Mouse (Mus musculus): ENCODE results near the gene Tbl1xr1.

Gene Tbl1xr1

GRCm38 (mm10) chr3:22076561-22076935 lies at the start of gene Tbl1xr1:
Tbl1xr1 (plus strand) TSS chr3:22076652.
- DNase-seq (ENCODE audit: low spot score): peak; percentile 92

GRCm38 (mm10) chr3:22038004-22038403 lies 38.4 kb upstream of the Tbl1xr1 start:
- no peak for DNase-seq (ENCODE audit: low spot score)

DNA sequence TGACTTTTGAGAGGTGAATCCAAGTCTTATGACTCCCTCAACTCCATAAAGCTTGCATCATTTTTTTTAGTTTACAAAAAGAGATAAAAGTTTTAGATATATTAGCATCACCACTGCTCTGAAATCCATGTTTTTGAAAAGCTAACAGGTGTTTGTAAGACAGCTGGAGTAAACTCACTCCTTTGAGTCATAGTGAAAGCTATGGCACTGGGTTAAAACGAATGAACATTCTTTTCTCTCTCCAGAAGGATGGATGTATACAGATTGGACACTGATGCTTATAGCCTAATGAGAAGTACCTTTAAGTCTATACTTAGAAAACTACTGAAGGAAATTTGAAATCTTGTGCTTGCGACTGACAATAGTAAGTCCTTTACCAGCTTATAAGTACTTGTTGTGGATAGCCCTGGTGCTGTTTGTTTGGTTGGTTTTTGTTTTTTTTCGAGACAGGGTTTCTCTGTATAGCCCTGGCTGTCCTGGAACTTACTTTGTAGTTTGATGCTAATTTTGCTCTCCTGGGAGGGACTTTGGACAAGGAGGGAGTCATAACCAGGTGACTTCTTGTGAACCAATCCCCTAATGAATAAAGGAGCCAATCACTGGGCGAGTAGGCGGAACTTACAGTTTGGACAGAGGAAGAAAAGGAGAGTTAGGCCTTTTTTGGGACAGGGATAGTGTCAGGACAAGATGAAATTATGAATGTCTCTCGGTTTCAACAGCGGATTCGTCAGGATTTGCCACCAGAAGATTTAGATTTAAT lies 37.2 kb upstream of the Tbl1xr1 start:
- no peak for DNase-seq (ENCODE audit: low spot score)

DNA sequence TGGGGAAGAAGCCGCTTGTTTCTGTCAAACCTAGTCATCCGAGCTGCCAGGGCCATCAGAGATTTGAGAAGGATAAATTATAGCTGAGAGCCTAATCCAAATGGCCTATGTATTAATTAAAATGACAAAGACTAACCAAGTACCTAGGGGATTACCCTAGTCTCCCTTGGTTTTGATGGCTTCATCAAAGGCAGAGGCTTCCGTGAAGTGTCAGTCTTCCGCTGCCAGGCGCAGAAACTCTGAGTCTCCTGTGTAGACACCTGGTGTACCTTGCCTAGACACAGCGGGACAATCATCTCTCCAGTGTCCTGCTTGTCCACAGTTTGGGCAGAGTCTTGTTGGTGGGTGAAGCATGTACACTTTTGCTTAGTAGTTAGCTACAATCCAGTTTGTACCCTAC lies 35.8 kb upstream of the Tbl1xr1 start:
- DNase-seq (ENCODE audit: low spot score): no peak

GRCm38 (mm10) chr3:22047203-22047602 lies 29.2 kb upstream of the Tbl1xr1 start:
- DNase-seq (ENCODE audit: low spot score): no peak

DNA sequence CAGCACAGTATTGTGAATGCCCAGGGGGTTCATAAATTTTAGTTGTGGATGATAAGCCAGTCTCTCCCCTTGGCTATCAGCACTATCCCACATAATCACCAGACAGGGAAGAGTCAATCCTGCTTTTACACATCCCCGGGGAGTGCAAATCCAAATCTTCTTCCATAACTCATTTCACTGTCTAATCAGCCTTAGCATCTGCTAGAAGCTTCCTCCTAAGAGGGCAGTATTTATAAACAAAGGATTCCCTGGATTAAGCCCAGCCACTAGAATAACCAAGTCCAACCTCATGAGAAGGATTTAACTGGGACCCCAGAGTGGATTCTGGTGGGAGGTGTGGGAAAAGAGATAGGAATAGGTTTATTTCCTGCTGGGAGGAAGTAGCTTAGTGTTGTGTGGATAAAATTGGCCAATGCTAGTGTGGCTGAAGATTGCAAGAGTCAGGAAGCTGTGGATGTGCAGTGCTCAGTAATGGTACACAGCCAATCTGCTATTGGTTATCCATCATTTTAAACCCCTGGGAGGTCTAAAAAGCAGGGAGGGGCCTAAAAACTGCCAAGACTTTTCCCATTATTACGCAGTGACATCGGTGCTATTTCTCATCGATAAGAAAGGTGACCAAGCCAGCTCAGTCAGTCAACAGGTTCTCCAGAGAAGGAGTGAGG lies 19.7 kb upstream of the Tbl1xr1 start:
- DNase-seq (ENCODE audit: low spot score): no peak

DNA sequence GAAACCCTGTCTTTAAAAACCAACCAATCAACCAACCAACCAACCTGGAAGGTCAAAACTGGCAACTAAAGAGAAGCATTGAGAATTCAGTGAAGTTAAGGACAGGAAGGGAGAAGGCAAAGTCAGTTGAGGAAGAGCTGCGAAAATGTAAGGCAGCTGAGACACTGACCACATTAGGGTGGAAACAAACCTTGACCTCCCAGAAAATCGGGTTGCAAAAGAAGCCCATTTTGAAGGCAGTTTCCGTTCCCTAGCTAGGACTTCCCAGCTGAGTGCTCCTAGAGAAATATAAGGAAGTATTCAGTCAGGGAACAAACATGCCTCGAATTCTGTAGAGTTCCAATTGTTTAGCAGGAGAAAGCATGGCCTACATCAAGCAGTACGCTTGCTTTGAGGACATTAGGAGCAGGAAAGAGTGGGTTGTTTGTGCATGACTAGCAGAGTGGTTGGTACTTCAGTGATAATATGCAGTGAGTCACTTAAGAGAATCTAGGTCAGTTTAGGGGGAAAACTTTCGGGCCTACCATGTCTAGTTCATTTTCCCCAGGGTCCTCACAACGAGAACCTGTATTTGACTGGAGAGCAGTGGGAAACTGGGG lies 18.1 kb upstream of the Tbl1xr1 start:
- DNase-seq (ENCODE audit: low spot score): no peak

GRCm38 (mm10) chr3:22061163-22061562 lies 15.3 kb upstream of the Tbl1xr1 start:
- DNase-seq (ENCODE audit: low spot score): no peak

DNA sequence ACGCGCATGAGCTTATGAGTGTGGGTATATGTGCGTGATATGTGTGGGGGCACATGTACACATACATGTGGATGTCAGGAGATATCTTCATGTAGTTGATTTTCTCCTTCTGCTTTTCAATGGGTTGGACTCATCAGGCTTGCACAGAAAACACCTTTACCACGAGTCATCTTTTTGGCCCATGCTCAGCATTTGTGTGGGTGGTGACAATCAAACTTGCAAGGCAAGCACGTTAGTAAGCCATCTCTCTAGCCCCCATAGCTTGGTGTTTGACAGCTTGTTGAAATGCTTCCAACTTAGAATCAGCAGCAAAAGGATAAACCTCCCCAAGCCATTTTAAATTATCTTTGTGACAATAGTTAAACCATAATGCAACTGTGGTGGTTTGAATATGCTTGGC lies 7.8 kb upstream of the Tbl1xr1 start:
- no peak for DNase-seq (ENCODE audit: low spot score)

GRCm38 (mm10) chr3:22073916-22074315 lies 2.5 kb upstream of the Tbl1xr1 start:
- no peak for DNase-seq (ENCODE audit: low spot score)

- DNase-seq (ENCODE audit: low spot score): peak; percentile 59
Observed at GRCm38 (mm10) chr3:22074591-22075294, 1.7 kb upstream of the Tbl1xr1 start.

DNA sequence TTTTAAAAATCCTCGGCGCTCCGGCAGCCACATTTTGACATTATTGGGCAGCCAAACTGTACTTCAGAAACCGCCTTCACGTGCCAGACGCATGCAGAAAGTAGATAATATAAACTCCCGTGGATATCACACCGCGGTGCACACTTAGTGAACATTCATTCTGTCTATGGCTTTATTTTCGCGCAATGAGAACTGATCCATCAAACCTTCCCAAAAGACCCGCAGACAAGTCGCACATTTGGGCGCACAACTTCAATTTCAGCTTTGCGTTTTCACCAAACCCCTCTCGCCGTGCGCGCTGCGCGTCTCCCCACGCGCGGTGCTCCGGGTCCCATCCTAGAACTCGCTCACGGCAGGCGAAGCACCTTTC lies 950 bp upstream of the Tbl1xr1 start:
- peak; percentile 49 for DNase-seq (ENCODE audit: low spot score)

DNA sequence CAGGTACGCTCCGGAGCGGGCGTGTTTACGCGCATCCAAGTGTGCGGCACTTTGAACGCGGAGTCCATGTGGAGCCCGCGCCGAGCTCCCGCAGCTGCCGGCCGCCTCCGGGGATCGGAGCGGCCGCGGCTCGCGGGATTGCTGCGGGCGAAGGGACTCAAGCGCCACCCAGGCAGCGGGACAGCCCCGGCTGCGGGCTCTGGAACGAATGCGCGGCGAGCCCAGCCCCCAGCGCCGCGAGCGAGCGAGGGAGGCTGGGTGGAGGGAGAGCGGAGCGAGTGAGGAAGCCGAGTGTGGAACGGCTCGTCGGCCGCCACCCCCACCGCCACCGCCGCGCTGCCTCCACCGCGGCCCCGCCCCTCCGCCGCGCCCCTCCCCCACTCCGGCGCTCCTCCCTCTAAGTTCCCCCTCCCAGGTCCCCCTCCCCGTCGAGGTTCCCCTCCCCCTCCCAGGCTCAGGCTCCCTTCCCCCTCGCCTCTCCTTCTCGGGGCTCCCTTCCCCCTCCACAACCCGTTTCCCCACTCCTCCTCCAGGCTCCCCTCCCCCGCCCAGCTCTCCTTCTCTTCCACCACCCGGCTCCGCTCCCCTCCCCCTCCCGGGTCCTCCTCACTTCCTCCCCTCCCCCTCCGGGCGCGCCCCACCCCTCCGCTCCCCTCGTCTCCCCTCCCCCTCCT lies 428 bp upstream of the Tbl1xr1 start:
- DNase-seq (ENCODE audit: low spot score): peak; percentile 96

DNA sequence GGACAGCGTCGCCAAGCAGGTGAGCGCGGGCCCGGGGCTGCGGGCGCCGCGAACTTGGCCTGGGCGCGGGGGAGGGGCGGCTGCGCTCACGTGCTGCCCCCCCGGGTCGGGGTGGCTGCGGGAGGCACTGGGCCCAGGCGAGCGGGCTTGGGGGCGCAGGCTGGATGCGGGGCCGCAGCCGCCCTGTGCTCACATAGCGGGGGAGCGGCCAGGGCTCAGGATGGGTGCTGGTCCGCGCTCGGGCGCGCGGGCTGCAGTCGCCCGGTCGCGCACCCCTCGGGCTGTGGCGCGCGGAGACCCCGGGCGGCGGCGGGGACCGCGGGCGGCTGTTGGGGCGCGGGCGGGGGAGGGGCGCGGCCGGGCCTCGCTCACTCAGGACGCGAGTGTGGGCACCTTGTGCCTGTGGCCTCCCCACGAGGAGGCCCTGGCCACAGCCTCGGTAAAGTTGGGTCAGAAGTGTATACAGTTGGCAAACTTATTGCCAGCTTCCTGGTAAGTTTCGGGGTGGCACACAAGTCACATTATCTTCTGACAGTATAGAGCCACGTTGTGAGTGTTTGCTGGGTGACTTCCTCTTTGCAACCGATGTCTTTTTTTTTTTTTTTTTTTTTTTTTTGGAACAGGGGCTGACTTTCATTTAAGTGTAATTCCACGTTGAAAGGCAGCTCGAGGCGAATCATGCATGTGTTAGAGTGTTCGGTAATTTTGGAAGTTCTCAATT lies 644 bp downstream of the Tbl1xr1 start:
- DNase-seq (ENCODE audit: low spot score): peak; percentile 60

GRCm38 (mm10) chr3:22077657-22078475 lies 1.4 kb downstream of the Tbl1xr1 start:
- peak; percentile 59 for DNase-seq (ENCODE audit: low spot score)

GRCm38 (mm10) chr3:22078529-22078928 lies 2.1 kb downstream of the Tbl1xr1 start:
- no peak for DNase-seq (ENCODE audit: low spot score)

DNA sequence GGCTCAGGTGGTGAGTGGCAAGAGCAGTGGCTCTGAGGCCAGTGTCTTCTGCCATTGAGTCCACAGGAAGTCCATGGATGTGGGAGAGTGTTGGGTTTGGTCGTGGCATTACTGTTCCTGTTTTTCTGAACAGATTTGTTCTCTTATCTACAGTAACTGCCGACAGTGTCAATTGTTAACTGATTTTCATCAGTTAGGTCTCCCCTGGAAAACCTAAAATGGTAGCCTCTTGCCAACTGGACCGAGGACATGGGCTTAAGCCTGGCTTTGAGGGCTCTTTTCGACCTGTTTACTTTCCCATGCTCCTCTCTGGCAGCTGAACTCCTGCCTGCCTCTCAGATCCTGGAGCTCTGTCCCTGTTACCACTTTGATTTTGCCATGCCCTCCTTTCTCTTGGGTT lies 5.4 kb downstream of the Tbl1xr1 start:
- DNase-seq (ENCODE audit: low spot score): no peak

- DNase-seq (ENCODE audit: low spot score): no peak
Observed at GRCm38 (mm10) chr3:22082823-22083222, 6.4 kb downstream of the Tbl1xr1 start.

DNA sequence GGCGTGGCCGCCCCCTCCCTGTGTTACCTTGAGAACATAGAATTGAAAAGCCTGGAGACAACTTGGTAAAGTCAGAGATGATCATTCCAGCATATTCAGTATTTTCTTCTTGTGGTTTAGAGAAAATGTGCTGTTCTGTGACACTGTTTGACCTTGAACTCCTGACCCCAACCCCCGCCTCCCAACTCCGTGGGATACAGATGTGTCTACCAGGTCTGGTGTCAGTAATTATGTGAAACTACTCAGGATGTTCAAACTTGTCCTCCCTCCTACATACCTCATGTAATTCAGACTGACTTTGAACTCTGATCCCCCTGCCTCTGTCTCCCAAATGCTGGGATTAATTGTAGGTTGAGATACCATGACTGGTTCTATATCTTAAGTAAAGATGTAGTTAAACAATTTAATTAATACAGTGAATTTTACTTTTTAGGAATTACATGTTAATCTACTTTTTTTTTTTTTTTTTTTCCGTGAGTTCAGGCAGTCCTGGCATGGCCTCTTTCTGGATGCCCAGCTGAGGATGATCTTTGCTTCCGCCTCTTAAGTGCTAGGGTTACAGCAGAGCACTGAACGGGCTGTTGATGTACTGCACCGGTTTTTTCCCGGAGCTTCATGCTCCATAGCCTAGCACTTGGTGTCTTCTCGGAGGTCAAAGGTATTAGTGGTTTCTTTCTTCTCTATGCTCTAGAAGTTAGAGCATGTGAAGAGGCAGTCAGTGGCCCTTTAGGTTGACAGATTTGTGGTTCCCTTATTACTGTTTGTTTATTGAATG lies 8.0 kb downstream of the Tbl1xr1 start:
- no peak for DNase-seq (ENCODE audit: low spot score)

DNA sequence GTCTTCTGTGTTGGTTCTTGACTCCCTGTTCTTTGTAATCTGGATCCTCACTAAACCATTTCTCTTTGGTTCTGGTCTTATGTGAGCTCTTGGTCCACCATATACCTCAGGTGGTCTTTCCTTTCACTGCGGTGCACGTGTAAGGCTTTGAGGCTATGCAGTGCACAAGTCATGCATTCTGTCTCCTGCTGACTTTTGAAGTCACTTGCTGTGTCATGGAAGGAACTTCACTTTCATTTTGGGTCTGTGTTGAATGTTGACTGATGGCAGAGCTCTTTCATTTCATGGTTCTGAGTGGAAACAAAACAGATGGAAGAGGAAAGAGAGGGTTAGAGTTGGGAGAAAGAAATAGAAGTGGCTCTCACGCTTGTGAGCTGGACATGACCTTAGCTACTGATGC lies 13.4 kb downstream of the Tbl1xr1 start:
- DNase-seq (ENCODE audit: low spot score): no peak
